Mouse (Mus musculus) liver, postnatal 0 days (tissue): Measurements from ENCODE around the gene Wdr25.

Experiments used
- CTCF ChIP-seq: sonication (generic); IDR thresholded peaks from 2 replicates; pipeline ENCODE4 v1.5.1; 2016; ENCODE audit warnings: antibody characterized with exemption, low read depth
- EP300 ChIP-seq: IDR thresholded peaks from 2 replicates; pipeline ENCODE4 v1.6.1; 2016; ENCODE audit warnings: antibody characterized with exemption, low read depth, mild to moderate bottlenecking

DNA sequence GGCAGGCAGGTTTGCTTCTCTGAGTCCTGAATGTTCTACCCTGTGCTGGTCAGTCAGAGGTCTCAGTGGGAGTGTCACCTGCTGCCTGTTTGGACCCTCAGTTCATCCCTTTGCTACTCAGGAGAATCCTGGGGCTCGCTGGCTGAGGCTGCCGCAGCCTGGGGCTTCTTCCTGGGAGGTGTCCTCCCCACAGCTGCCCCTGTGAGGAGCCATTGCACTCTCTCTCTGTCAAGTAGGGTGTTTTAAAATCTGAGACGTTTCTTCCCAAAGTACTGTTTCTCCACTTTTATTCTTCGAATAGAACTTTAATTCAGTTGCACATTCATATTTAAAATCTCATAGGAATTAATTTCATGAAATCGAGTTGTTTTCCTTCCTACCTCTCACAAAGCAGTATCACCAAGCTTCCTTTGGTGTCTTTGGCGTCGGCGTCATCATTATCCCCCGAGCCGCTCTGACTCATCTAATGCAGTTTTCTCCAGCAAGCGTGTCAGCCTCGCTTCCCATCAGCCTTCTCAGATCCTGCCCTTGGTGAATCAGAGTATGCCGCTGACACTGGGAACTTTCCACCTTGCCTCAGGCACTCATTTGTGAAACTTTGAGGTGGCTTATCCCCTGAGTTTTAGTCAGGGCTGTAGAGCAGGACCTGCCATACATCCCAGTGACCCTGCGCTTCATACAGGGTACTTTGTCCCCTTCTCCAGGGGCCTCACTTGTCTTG, 48.9 kb downstream of the Wdr25 start:
- TF ChIP-seq CTCF (no peak), EP300 (no peak)
